Mouse (Mus musculus): ENCODE data around the gene Cnn3. TPM values are rescaled to one million over a fixed set of nuclear protein-coding genes. Genes with fewer than 3 reads are reported as not detected.

The Cnn3 gene
- polyA plus RNA-seq, 1 experiment from 2014 or later: 944 TPM

DNA sequence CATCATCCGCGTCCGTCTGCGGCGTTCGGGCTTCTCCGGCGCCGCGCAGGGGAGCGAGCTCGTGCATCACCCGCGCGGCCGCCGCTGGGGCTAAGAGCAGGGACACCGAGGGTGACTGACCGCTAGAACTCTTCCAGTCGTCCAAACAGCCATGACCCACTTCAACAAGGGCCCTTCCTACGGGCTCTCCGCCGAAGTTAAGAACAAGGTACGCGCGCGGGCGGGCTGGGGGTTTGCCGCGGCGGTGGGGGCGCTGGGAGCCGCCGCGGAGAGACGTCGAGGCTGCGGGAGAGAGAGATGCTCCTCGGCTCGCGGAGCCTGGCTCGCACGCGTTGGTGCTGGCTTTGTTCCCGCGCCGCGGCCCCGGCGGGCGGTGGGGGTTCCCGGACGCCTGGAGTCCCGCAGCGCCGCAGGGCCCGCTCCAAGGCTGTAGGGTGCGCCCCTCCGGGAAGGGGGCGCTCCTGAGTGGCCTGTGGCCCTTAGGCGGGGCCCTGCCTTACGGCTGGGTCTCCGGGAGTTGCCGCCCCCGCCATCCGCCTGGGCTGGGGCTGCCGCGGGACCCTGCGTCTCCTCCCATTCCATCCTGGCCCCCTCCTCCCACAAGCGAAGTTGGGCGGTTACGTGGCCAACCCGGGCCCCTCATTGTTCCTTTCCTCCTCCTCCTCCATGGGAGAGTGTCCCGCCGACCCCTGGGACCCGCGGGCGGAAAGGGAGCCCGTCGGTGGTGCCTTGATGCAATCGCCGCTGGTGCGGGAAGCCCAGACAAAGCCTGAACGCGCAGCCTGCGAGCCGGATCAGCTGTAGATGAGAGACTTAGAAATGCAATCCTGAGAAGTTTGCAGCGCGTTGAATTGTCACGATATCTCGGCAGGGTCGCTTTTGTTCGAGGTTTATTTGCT lies 573 bp downstream of the Cnn3 start:
- peak; percentile 66 for ATAC-seq (ENCODE audit: low FRiP score, low read depth)
- H3K27ac ChIP-seq: peak overlapping the region; percentile 99

DNA sequence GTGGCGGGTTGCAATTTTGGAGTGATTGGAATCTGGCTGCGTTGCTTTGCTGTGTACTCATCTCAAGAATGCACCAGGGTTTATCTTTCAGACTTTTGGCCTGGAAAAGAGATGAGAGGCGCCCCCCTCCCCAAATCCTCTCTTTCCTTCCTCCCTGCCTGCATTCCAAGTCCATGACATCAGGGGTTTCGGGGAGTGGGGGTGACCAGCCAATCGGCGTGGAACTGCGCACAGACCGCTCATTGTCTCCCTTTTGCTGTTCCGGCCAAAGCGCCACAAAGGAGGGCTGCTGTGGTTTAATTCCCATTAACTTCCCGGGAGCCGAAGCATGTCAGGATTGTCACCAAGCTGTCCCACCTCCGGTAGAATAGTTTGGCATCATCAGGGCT lies 1.2 kb downstream of the Cnn3 start:
- peak; percentile 62; the same call in 1 of the 2 replicates for ATAC-seq (ENCODE audit: low FRiP score, low read depth)
- Histone ChIP-seq H3K9ac (peak overlapping the region; percentile 99), H3K27ac (peak overlapping the region; percentile 99), H3K4me1 (peaks cover 47% of the 10 kb centered on the region), H3K4me3 (peak overlapping the region; percentile 88), H3K9me3 (no peaks in the 10 kb centered on the region), H3K27me3 (no peaks in the 10 kb centered on the region), H3K36me3 (no peaks in the 10 kb centered on the region), H3K4me2 (replicated peaks) (peak overlapping the region; percentile 88)
- under 1% methylated on average over 13 of the region's 13 CpGs for WGBS

More for the DNA sequence above, 573 bp downstream of the Cnn3 start:
- Histone ChIP-seq H3K4me1 (peaks cover 41% of the 10 kb centered on the region), H3K9me3 (no peaks in the 10 kb centered on the region), H3K36me3 (no peaks in the 10 kb centered on the region), H3K4me2 (replicated peaks) (peak overlapping the region; percentile 88), H3K9ac (peak overlapping the region; percentile 99), H3K4me3 (peak overlapping the region; percentile 88), H3K27me3 (no peaks in the 10 kb centered on the region)
- under 1% methylated on average over 87 of the region's 93 CpGs for WGBS

GRCm38 (mm10) chr3:121428230-121428629 lies 1.9 kb downstream of the Cnn3 start:
- Histone ChIP-seq H3K36me3 (no peaks in the 10 kb centered on the region), H3K4me3 (peak overlapping the region; percentile 88), H3K9me3 (no peaks in the 10 kb centered on the region), H3K27me3 (no peaks in the 10 kb centered on the region), H3K9ac (peak overlapping the region; percentile 99), H3K27ac (peak overlapping the region; percentile 99), H3K4me1 (peaks cover 54% of the 10 kb centered on the region), H3K4me2 (replicated peaks) (peak overlapping the region; percentile 88)
- no peak for ATAC-seq (ENCODE audit: low FRiP score, low read depth)
- whole genome bisulfite sequencing: 7% methylated on average over 8 of the region's 8 CpGs

- WGBS: 50% methylated on average over 11 of the region's 11 CpGs
- Histone ChIP-seq H3K4me1 (peaks cover 60% of the 10 kb centered on the region), H3K27ac (peak overlapping the region; percentile 99; the same call in 1 of the 2 replicates), H3K9me3 (no peaks in the 10 kb centered on the region), H3K4me3 (peak overlapping the region; percentile 88), H3K36me3 (no peaks in the 10 kb centered on the region), H3K4me2 (replicated peaks) (peak overlapping the region; percentile 88), H3K27me3 (no peaks in the 10 kb centered on the region), H3K9ac (peak overlapping the region; percentile 99)
- ATAC-seq (ENCODE audit: low FRiP score, low read depth): no peak
Observed at GRCm38 (mm10) chr3:121428696-121429259, 2.5 kb downstream of the Cnn3 start.

- 71% methylated on average over 3 of the region's 3 CpGs for WGBS
- no peak for ATAC-seq (ENCODE audit: low FRiP score, low read depth)
Observed at GRCm38 (mm10) chr3:121429469-121429868, 3.2 kb downstream of the Cnn3 start.

DNA sequence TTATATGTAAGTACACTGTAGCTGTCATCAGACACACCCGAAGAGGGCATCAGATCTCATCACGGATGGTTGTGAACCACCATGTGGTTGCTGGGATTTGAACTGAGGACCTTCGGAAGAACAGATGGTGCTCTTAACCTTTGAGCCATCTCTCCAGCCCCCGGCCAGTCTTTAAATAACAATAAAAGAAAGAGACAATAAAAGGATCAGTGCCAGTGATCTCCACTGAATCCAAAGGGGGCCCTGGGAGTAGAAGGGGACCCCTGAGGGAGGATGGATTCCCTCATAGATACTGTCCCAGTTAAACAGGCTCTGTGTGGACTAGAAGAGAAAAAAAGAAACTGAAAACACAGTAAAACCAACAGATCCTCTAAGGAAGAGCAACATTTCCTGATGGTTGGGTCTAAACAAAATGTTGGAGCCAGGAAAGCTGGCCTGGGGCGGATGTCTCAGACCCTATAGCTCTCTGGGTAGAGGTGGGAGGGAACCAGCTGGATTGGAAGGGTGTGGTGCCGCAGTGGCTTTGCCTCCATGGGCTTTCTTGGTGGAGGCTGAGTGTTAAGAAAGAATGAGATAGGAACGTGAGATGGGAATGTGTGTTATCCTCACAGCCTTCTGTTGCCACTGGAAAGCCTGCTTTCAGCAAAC lies 4.1 kb downstream of the Cnn3 start:
- Histone ChIP-seq H3K9me3 (no peaks in the 10 kb centered on the region), H3K36me3 (no peaks in the 10 kb centered on the region), H3K27ac (no peak overlapping the region; the same call in 1 of the 2 replicates), H3K9ac (no peak overlapping the region), H3K4me3 (peak overlapping the region; percentile 5), H3K4me2 (replicated peaks) (peak overlapping the region; percentile 88), H3K27me3 (no peaks in the 10 kb centered on the region), H3K4me1 (peaks cover 71% of the 10 kb centered on the region)
- no peak for ATAC-seq (ENCODE audit: low FRiP score, low read depth)
- WGBS: 58% methylated on average over 7 of the region's 7 CpGs

More at GRCm38 (mm10) chr3:121429469-121429868, 3.2 kb downstream of the Cnn3 start:
- H3K36me3 ChIP-seq: no peaks in the 10 kb centered on the region
- no peak overlapping the region for H3K27ac ChIP-seq
- H3K4me3 ChIP-seq: peak overlapping the region; percentile 88
- no peaks in the 10 kb centered on the region for H3K27me3 ChIP-seq
- no peaks in the 10 kb centered on the region for H3K9me3 ChIP-seq
- peak overlapping the region; percentile 88 for H3K4me2 ChIP-seq (replicated peaks)
- no peak overlapping the region for H3K9ac ChIP-seq
- peaks cover 67% of the 10 kb centered on the region for H3K4me1 ChIP-seq

DNA sequence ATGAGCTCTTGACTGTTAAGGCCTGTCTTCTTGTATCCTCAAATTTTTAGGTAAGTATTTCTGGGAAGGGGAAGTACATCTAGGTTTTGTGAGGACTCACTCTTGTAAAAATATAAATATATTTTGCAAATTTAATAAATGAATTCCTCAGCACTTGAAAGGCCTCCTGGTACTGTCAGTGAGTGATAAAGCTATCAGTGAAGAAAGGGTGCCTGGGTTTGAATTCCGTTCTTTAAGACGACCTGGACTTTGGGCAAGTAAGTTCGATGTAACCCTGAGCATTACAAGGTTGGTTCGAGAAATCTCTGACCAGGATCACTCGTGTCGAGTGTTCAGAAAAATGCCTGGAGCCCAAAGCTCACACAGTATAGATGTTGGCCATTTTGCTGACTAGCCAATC lies 7.1 kb downstream of the Cnn3 start:
- WGBS: 53% methylated on average over 6 of the region's 6 CpGs
- Histone ChIP-seq H3K27me3 (no peaks in the 10 kb centered on the region), H3K4me1 (peaks cover 90% of the 10 kb centered on the region), H3K4me2 (replicated peaks) (peak overlapping the region; percentile 62), H3K9ac (peak overlapping the region; percentile 65; the same call in 1 of the 2 replicates), H3K36me3 (peaks cover 14% of the 10 kb centered on the region; the same call in 1 of the 2 replicates), H3K9me3 (no peaks in the 10 kb centered on the region), H3K4me3 (peak overlapping the region; percentile 22; the same call in 1 of the 2 replicates), H3K27ac (peak overlapping the region; percentile 97)
- no peak for ATAC-seq (ENCODE audit: low FRiP score, low read depth)

- 13% methylated on average over 8 of the region's 8 CpGs for WGBS
- Histone ChIP-seq H3K4me3 (peak overlapping the region; percentile 22), H3K9me3 (no peaks in the 10 kb centered on the region), H3K36me3 (peaks cover 18% of the 10 kb centered on the region; the same call in 1 of the 2 replicates), H3K27me3 (no peaks in the 10 kb centered on the region), H3K27ac (peak overlapping the region; percentile 97), H3K4me2 (replicated peaks) (peak overlapping the region; percentile 62), H3K9ac (peak overlapping the region; percentile 65), H3K4me1 (peaks cover 90% of the 10 kb centered on the region)
- peak; percentile 94 for ATAC-seq (ENCODE audit: low FRiP score, low read depth)
Observed at GRCm38 (mm10) chr3:121433968-121434533, 7.8 kb downstream of the Cnn3 start.

GRCm38 (mm10) chr3:121435296-121435695 lies 9.0 kb downstream of the Cnn3 start:
- H3K9me3 ChIP-seq: no peaks in the 10 kb centered on the region
- H3K27ac ChIP-seq: no peak overlapping the region
- H3K9ac ChIP-seq: no peak overlapping the region
- H3K4me2 ChIP-seq (replicated peaks): 0 out of 2 replicates have a peak overlapping the region, but pooled peaks have one; percentile 62
- H3K4me1 ChIP-seq: peaks cover 90% of the 10 kb centered on the region
- no peaks in the 10 kb centered on the region for H3K27me3 ChIP-seq
- 68% methylated on average over 5 of the region's 5 CpGs for WGBS
- peaks cover 18% of the 10 kb centered on the region; the same call in 1 of the 2 replicates for H3K36me3 ChIP-seq
- ATAC-seq (ENCODE audit: low FRiP score, low read depth): no peak
- no peak overlapping the region for H3K4me3 ChIP-seq

GRCm38 (mm10) chr3:121437070-121437469 lies 10.8 kb downstream of the Cnn3 start:
- H3K4me3 ChIP-seq: no peak overlapping the region
- 85% methylated on average over 7 of the region's 7 CpGs for WGBS
- H3K4me2 ChIP-seq (replicated peaks): no peak overlapping the region
- peaks cover 28% of the 10 kb centered on the region for H3K36me3 ChIP-seq
- no peaks in the 10 kb centered on the region for H3K9me3 ChIP-seq
- no peaks in the 10 kb centered on the region for H3K27me3 ChIP-seq
- H3K9ac ChIP-seq: no peak overlapping the region
- peaks cover 92% of the 10 kb centered on the region for H3K4me1 ChIP-seq
- no peak for ATAC-seq (ENCODE audit: low FRiP score, low read depth)
- no peak overlapping the region for H3K27ac ChIP-seq

- peaks cover 87% of the 10 kb centered on the region for H3K4me1 ChIP-seq
- H3K9ac ChIP-seq: no peak overlapping the region
- H3K4me2 ChIP-seq (replicated peaks): no peak overlapping the region
- ATAC-seq (ENCODE audit: low FRiP score, low read depth): no peak
- H3K27me3 ChIP-seq: no peaks in the 10 kb centered on the region
- no peak overlapping the region for H3K4me3 ChIP-seq
- H3K27ac ChIP-seq: no peak overlapping the region
- WGBS: 74% methylated on average over 7 of the region's 7 CpGs
- H3K36me3 ChIP-seq: peaks cover 38% of the 10 kb centered on the region
- H3K9me3 ChIP-seq: no peaks in the 10 kb centered on the region
Observed at GRCm38 (mm10) chr3:121437996-121438395, 11.7 kb downstream of the Cnn3 start.

Data from limb, embryonic 13.5 days (tissue).